Mouse (Mus musculus) layer of hippocampus, adult 9-11 months (tissue): ENCODE measurements around the gene Vmn1r43.
"Not testable (repeated sequence)": the region's sequence is repeated elsewhere in the genome, so short reads cannot be mapped to it uniquely, and the experiment has no call there.

Experiments
- DNase-seq: peaks from one replicate; pipeline ENCODE4 v3.0.0; 2022

Vmn1r43 gene

GRCm38 (mm10) chr6:89876313-89876712 is at the start of gene Vmn1r43, which contains the start of gene Vmn1r42:
Vmn1r43 (minus strand) TSS chr6:89876413.
Vmn1r42 (minus strand) TSS chr6:89876413.
- not testable (repeated sequence) for DNase-seq

GRCm38 (mm10) chr6:89883812-89884211 is 7.6 kb upstream of the Vmn1r43 start:
- DNase-seq: no peak

GRCm38 (mm10) chr6:89883360-89883759 is 7.1 kb upstream of the Vmn1r43 start, which contains the start of gene Vmn1r44:
Vmn1r44 (plus strand) TSS chr6:89883660.
- DNase-seq: no peak

- DNase-seq: no peak
Observed at GRCm38 (mm10) chr6:89880867-89881266, 4.7 kb upstream of the Vmn1r43 start.

- DNase-seq: no peak
Observed at GRCm38 (mm10) chr6:89876963-89877362, 750 bp upstream of the Vmn1r43 start.

GRCm38 (mm10) chr6:89867976-89868375 is 8.2 kb downstream of the Vmn1r43 start:
- DNase-seq: no peak

GRCm38 (mm10) chr6:89867276-89867675 is 8.9 kb downstream of the Vmn1r43 start:
- DNase-seq: no peak

GRCm38 (mm10) chr6:89863792-89864191 is 12.4 kb downstream of the Vmn1r43 start:
- no peak for DNase-seq

GRCm38 (mm10) chr6:89859839-89860238 is 16.4 kb downstream of the Vmn1r43 start:
- no peak for DNase-seq

GRCm38 (mm10) chr6:89857552-89857951 is 18.7 kb downstream of the Vmn1r43 start:
- no peak for DNase-seq
